Mouse (Mus musculus): Measurements from ENCODE around the gene Ankrd44. TPM values are rescaled to one million over a fixed set of nuclear protein-coding genes. Genes with fewer than 3 reads are reported as not detected.

Gene Ankrd44
- total and polyA plus RNA-seq, 3 experiments = 12.7 to 23.0 (median 19.8) TPM

DNA sequence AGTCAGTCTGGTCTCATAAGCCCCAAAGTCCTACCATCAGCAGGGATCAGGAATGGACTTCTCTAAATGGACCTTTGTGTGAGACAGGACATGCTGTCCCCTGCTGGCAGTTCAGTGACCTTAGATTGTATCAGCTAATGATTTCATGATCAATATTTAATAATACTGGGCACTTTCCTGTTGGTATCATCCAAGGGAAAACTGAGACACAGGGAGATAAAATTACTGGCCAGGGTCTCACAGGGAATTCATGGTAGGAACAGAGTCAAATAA is 13.2 kb downstream of the Ankrd44 start:
- no peak for DNase-seq (ENCODE audit: extremely low read depth)
- TF ChIP-seq ZC3H11A (IDR thresholded peaks at IDR 0.05; ENCODE audit: low read depth, low read length) (no peak), SMC3 (IDR thresholded peaks at IDR 0.05; ENCODE audit: low read depth, low read length) (peak; percentile 31; the same call in 1 of the 2 replicates), UBTF (IDR thresholded peaks at IDR 0.05; ENCODE audit: low read depth, low read length) (no peak), RAD21 (IDR thresholded peaks at IDR 0.05; ENCODE audit: low read depth, low read length) (peak; percentile 27), ZKSCAN1 (IDR thresholded peaks at IDR 0.05; ENCODE audit: borderline replicate concordance, low read depth, low read length) (no peak), HCFC1 (IDR thresholded peaks at IDR 0.05; ENCODE audit: low read depth, low read length) (no peak), KAT2A (IDR thresholded peaks at IDR 0.05; ENCODE audit: insufficient replicate concordance, low read length) (no peak), MXI1 (IDR thresholded peaks at IDR 0.05; ENCODE audit: low read depth, low read length) (peak; percentile 2; the same call in 1 of the 2 replicates), BHLHE40 (IDR thresholded peaks at IDR 0.05; ENCODE audit: low read depth, low read length) (no peak), POLR2A (IDR thresholded peaks at IDR 0.05; ENCODE audit: low read depth, low read length) (no peak), TBP (conservative IDR thresholded peaks at IDR 0.05; ENCODE audit: low read depth, low read length) (no peak), USF1 (IDR thresholded peaks at IDR 0.05; ENCODE audit: low read depth, low read length) (no peak), CTCF (conservative IDR thresholded peaks at IDR 0.05 in 1 of 2, IDR thresholded peaks at IDR 0.05 in 1 of 2; ENCODE audit: low read depth in 2 of 2, low read length in 2 of 2) (peak in 1 of 2 experiments; percentile 49; a peak in 2 of 4 replicates), NRF1 (IDR thresholded peaks at IDR 0.05; ENCODE audit: low read depth, low read length) (no peak)
- Histone ChIP-seq H3K27ac (ENCODE audit: insufficient read depth, low read depth) (peak overlapping the region; percentile 90), H3K79me2 (replicated peaks; ENCODE audit: control insufficient read depth, extremely low read depth, insufficient read depth, poor library complexity, severe bottlenecking) (peaks cover 22% of the 10 kb centered on the region), H3K4me3 (replicated peaks in 1 of 3; ENCODE audit: low read depth in 2 of 3, low read length in 2 of 3, poor library complexity in 1 of 3) (peak overlapping the region in 1 of 3 experiments; percentile 8), H3K9me3 (replicated peaks; ENCODE audit: low read length) (no peaks in the 10 kb centered on the region), H3K4me1 (ENCODE audit: control insufficient read depth in 1 of 2, insufficient read depth in 2 of 2) (peaks cover 26 to 88% of the 10 kb centered on the region in 2 experiments), H3K9ac (ENCODE audit: insufficient read depth, low read depth) (peak overlapping the region; percentile 8; the same call in 1 of the 2 replicates), H3K27me3 (replicated peaks) (no peaks in the 10 kb centered on the region), H3K4me2 (ENCODE audit: insufficient read depth, low read depth, poor library complexity, severe bottlenecking) (peak overlapping the region; percentile 24), H3K36me3 (replicated peaks in 1 of 2; ENCODE audit: control insufficient read depth in 1 of 2, insufficient read depth in 1 of 2, low read length in 1 of 2) (no peaks in the 10 kb centered on the region)
- dilution Hi-C loops (cut with MboI; ENCODE audit: extremely low pct_ligation_motif_present, extremely low pct_unique_long_range_greater_than_20kb, low sequenced_read_pairs) = no loop called here
- in situ Hi-C loops (cut with MboI; ENCODE audit: low pct_ligation_motif_present, low pct_unique_long_range_greater_than_20kb, low sequenced_read_pairs) = no loop called here

DNA sequence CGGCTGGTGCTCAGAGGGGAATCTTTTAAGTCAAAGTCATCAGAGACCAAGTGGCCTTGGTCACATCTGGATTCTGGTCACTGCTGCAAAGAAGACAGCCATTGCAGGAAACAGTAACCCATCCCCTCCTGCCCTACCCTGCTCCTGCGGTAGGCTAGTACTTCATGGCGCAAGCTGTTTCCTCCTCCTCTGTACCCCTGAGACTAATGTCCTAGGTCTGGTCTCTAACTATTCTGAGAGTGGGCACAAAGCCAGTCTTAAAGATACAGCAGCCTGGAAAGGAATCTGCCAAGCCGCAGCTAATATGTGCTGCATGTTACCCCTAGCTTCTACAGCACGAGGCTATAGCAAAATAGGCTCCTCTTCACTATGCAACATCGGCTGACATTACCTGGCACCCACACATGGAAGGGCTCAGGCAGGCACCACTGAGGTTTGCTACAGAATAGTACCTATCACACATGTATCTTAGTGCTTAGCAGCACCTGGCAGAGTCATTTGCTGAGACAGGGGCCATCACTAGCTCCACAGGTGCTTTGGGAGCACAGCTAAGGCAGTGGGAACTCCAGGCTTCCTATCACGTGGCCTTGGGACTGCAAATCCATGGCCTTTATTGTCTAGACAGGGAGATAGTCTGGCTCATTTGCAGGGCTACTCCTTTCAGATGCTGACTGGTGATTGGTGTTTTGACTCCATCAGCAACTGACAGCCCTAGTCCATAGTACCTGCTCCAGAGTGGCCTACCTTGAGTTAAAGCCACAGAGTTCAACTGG is 13.7 kb downstream of the Ankrd44 start:
- dilution Hi-C loops (cut with MboI; ENCODE audit: extremely low pct_ligation_motif_present, extremely low pct_unique_long_range_greater_than_20kb, low sequenced_read_pairs) = no loop called here
- Histone ChIP-seq H3K79me2 (replicated peaks; ENCODE audit: control insufficient read depth, extremely low read depth, insufficient read depth, poor library complexity, severe bottlenecking) (peaks cover 23% of the 10 kb centered on the region), H3K9me3 (replicated peaks; ENCODE audit: low read length) (no peaks in the 10 kb centered on the region), H3K27me3 (replicated peaks) (no peaks in the 10 kb centered on the region), H3K4me2 (ENCODE audit: insufficient read depth, low read depth, poor library complexity, severe bottlenecking) (peak overlapping the region; percentile 24), H3K27ac (ENCODE audit: insufficient read depth, low read depth) (peak overlapping the region; percentile 90), H3K4me1 (ENCODE audit: control insufficient read depth in 1 of 2, insufficient read depth in 2 of 2) (peaks cover 31 to 88% of the 10 kb centered on the region in 2 experiments), H3K36me3 (replicated peaks in 1 of 2; ENCODE audit: control insufficient read depth in 1 of 2, insufficient read depth in 1 of 2, low read length in 1 of 2) (no peaks in the 10 kb centered on the region), H3K4me3 (replicated peaks in 1 of 3; ENCODE audit: low read depth in 2 of 3, low read length in 2 of 3, poor library complexity in 1 of 3) (peak overlapping the region in 1 of 3 experiments; percentile 8), H3K9ac (ENCODE audit: insufficient read depth, low read depth) (peak overlapping the region; percentile 8; the same call in 1 of the 2 replicates)
- DNase-seq (ENCODE audit: extremely low read depth) = no peak
- in situ Hi-C loops (cut with MboI; ENCODE audit: low pct_ligation_motif_present, low pct_unique_long_range_greater_than_20kb, low sequenced_read_pairs) = no loop called here
- TF ChIP-seq MAX (IDR thresholded peaks at IDR 0.05; ENCODE audit: low read length) = peak; percentile 71
- peak; percentile 18; the same call in 1 of the 2 replicates for TF ChIP-seq USF1 (IDR thresholded peaks at IDR 0.05; ENCODE audit: low read depth, low read length)
- 0 out of 2 replicates have a peak, but pooled peaks have one; percentile 32 for TF ChIP-seq NELFE (IDR thresholded peaks at IDR 0.05; ENCODE audit: low read depth, low read length)
- TF ChIP-seq MXI1 (IDR thresholded peaks at IDR 0.05; ENCODE audit: low read depth, low read length) = peak; percentile 55; the same call in 1 of the 2 replicates
- TF ChIP-seq JUN (IDR thresholded peaks at IDR 0.05; ENCODE audit: insufficient read depth, low read depth, low read length) = no peak

All from CH12.LX (cell line).